Mouse (Mus musculus) erythroblast, embryonic 14.5 days (primary cell): Measurements from ENCODE around the gene Polr2e.

Experiments used
- GATA1 ChIP-seq: IDR thresholded peaks from 2 replicates; pipeline ENCODE4 v1.6.1; 2012; ENCODE audit warnings: low read length, inconsistent platforms, mixed read lengths
- TAL1 ChIP-seq: IDR thresholded peaks from 3 replicates; pipeline ENCODE4 v1.6.1; 2012; ENCODE audit warnings: low read length, inconsistent platforms, mixed read lengths

DNA sequence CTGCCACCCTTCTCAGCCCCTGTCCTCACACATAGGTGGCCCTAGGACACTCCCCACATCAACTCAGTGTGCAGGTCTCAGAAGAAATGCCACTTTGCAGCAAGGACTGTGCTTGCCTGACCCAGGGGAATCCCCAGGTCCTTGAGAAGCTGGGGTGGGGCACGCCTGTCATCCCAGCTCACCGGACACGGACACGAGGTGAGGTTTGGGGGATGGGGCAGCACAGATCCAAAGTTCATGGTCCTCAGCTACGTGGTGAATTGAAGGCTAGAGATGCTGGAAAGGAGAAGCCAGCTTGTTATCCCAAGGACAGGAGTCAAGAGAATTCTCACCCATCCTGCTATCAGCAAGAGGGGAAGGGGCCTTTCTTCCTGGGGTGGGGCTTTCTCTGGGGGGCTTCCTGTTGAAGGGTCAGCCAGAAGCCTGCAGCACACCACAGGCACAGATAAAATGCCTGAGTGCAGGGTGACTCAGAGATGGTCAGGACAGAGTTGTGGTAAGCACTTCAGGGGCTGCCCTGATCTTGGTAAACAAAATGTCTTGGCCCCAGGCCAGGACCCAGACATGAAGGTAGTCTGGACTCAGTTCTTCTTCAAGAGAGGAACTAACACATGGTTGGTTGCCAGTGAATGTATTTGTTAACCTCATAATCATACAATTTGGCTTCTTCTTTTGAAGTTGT, 6.7 kb downstream of the Polr2e start:
- TF ChIP-seq GATA1 (no peak), TAL1 (no peak)
